Mouse (Mus musculus) cerebellum, adult 2 months (tissue): ENCODE measurements around the gene Gm2897.
"Not testable (repeated sequence)": the region's sequence is repeated elsewhere in the genome, so short reads cannot be mapped to it uniquely, and the experiment has no call there.

ENCODE experiments used
- CTCF ChIP-seq: fragments of 200-500 bp; IDR thresholded peaks from 2 replicates; pipeline ENCODE4 v1.5.1; 2011; ENCODE audit warnings: low read depth, mild to moderate bottlenecking, control low read depth, low read length, moderate library complexity, borderline replicate concordance; ENCODE audit not compliant: insufficient read depth
- POLR2A ChIP-seq: fragments of 200-500 bp; IDR thresholded peaks from 2 replicates; pipeline ENCODE4 v1.6.1; 2011; ENCODE audit warnings: low read length, control low read depth, borderline replicate concordance; ENCODE audit not compliant: insufficient read depth

- not testable (repeated sequence) for TF ChIP-seq CTCF, POLR2A
Observed at GRCm38 (mm10) chr14:3116051-3116450, 67.0 kb downstream of the Gm2897 start.
